Mouse (Mus musculus) heart, adult 9 months (tissue): ENCODE data around the gene Opn1sw.
"Not testable (repeated sequence)": the region's sequence is repeated elsewhere in the genome, so short reads cannot be mapped to it uniquely, and the experiment has no call there.

Experiments
- DNase-seq, 2 experiments: peaks; one replicate each; pipeline ENCODE4 v3.0.0; 2022; ENCODE audit warnings: low spot score in 2 of 2

Gene Opn1sw

DNA sequence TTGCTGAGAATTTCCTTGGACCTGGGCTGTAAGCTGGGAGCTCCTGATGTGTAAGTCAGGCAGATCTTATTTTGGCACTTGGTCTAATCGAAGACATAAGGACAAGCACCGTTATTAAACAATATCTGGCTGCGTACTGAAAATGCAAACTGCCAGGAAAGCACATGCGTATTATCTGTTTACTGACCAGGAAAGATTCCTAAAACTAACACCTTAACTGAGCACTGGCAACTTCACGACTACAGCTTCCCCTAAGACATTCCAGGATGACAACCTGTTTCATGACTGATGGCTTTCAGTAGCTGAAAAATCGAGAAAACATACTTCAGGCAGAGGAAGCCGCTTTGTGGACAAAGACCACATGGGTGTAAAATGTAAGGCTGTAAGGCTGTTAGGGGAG lies 41.1 kb downstream of the Opn1sw start:
- no peak for DNase-seq

DNA sequence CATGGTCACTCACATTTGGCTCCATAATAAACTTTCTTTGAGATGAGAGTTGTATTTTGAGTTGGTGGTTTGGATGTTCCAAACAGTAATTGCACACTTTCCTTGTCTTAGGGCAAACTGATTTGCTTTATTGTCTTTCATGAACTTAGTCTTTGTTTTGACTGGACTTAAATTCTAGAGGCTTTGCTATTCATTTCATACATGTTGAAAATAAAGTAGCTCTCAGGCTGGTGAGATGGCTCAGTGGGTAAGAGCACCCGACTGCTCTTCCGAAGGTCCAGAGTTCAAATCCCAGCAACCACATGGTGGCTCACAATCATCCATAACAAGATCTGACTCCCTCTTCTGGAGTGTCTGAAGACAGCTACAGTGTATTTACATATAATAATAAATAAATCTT lies 41.8 kb downstream of the Opn1sw start:
- not testable (repeated sequence) for DNase-seq

GRCm38 (mm10) chr6:29329514-29329913 lies 58.8 kb downstream of the Opn1sw start:
- no peak for DNase-seq

GRCm38 (mm10) chr6:29326961-29327360 lies 61.3 kb downstream of the Opn1sw start:
- DNase-seq: no peak
